Mouse (Mus musculus) G1E (cell line): ENCODE results near the gene Otx1.

Source experiments
- CTCF ChIP-seq: IDR thresholded peaks from 2 replicates; pipeline ENCODE4 v1.5.1; 2012; ENCODE audit warnings: low read depth, low read length, inconsistent platforms, mixed read lengths
- GATA1 ChIP-seq: IDR thresholded peaks from 2 replicates; pipeline ENCODE4 v1.6.1; 2012; ENCODE audit warnings: borderline replicate concordance, low read length, inconsistent platforms, mixed read lengths
- GATA2 ChIP-seq: IDR thresholded peaks from 2 replicates; pipeline ENCODE4 v1.6.1; 2012; ENCODE audit warnings: low read depth, low read length, inconsistent platforms, borderline replicate concordance
- POLR2AphosphoS5 ChIP-seq: IDR thresholded peaks from 2 replicates; pipeline ENCODE4 v1.6.1; 2012; ENCODE audit warnings: low read depth, low read length, inconsistent platforms; ENCODE audit not compliant: insufficient replicate concordance
- TAL1 ChIP-seq: conservative IDR thresholded peaks from 2 replicates; pipeline ENCODE4 v1.6.1; 2012; ENCODE audit warnings: low read depth, low read length, inconsistent platforms, mixed read lengths

GRCm38 (mm10) chr11:21992761-21993596, 9.7 kb downstream of the Otx1 start:
- TF ChIP-seq CTCF (no peak), POLR2AphosphoS5 (no peak), GATA1 (no peak), TAL1 (no peak), GATA2 (no peak)
